Mouse (Mus musculus) adrenal gland, adult 10 weeks (tissue): ENCODE results near the gene Terb1. TPM values are rescaled to one million over a fixed set of nuclear protein-coding genes. Genes with fewer than 3 reads are reported as not detected.

Experiments used
- polyA plus RNA-seq: library from polyadenylated mRNA; stranded (reverse); fragments of 350-450 nt; fragmentation: Illumina TruSeq; extraction: RNeasy Lipid Tissue Mini Kit (QIAGEN cat#74804); gene quantifications from one replicate; pipeline ENCODE4 v1.2.3, GENCODE M21; 2014; ENCODE audit warnings: low read depth, low replicate concordance

Gene Terb1
- 0.23 TPM for polyA plus RNA-seq

GRCm38 (mm10) chr8:104509061-104510006, at the start of gene Terb1:
Terb1 (minus strand) TSS chr8:104509910.

GRCm38 (mm10) chr8:104533971-104534778, 24.5 kb upstream of the Terb1 start, which contains the start of the genes Nae1 and Car7:
Nae1 (minus strand) TSS chr8:104534637.
Car7 (plus strand) TSS chr8:104534689.

GRCm38 (mm10) chr8:104442299-104443124, 67.2 kb downstream of the Terb1 start, which contains the start of gene Dync1li2:
Dync1li2 (minus strand) TSS chr8:104443047.

Other genes with a start within 250 kb of the Terb1 start
- gene Cmtm2a, start 216.7 kb downstream of the Terb1 start, polyA plus RNA-seq, result 2.9 TPM
- gene Gm45711, start 199.8 kb downstream of the Terb1 start, polyA plus RNA-seq, result not detected
- gene Cmtm1, start 199.8 kb downstream of the Terb1 start, polyA plus RNA-seq, result not detected
- not detected for gene Gm11020, start 188.3 kb downstream of the Terb1 start, polyA plus RNA-seq
- gene Cmtm2b, start 187.7 kb downstream of the Terb1 start, polyA plus RNA-seq, result not detected
- gene Cmtm3, start 170.5 kb downstream of the Terb1 start, polyA plus RNA-seq, result 29.0 TPM
- gene Cmtm4, start 114.1 kb downstream of the Terb1 start, polyA plus RNA-seq, result 65.8 TPM
- 123 TPM for gene Dync1li2, start 66.9 kb downstream of the Terb1 start, polyA plus RNA-seq
- gene Nae1, start 24.7 kb upstream of the Terb1 start, polyA plus RNA-seq, result 373 TPM
- gene Car7, start 24.8 kb upstream of the Terb1 start, polyA plus RNA-seq, result not detected
- gene Pdp2, start 81.5 kb upstream of the Terb1 start, polyA plus RNA-seq, result 31.0 TPM
- not detected for gene Cdh16, start 114.5 kb upstream of the Terb1 start, polyA plus RNA-seq
- not detected for gene Rrad, start 121.4 kb upstream of the Terb1 start, polyA plus RNA-seq
- 1.3 TPM for gene Ciao2b, start 132.1 kb upstream of the Terb1 start, polyA plus RNA-seq
- not detected for gene Ces2a, start 224.1 kb upstream of the Terb1 start, polyA plus RNA-seq